Mouse (Mus musculus) granulocyte monocyte progenitor cell, adult 5-6 weeks (primary cell): ENCODE data around the gene Kif5c. TPM values are rescaled to one million over a fixed set of nuclear protein-coding genes. Genes with fewer than 3 reads are reported as not detected.

ENCODE experiments used
- ATAC-seq: replicated peaks from 2 replicates; pipeline ENCODE4 v1.8.0; 2016; ENCODE audit warnings: mild to moderate bottlenecking, moderate TSS enrichment, inconsistent platforms; ENCODE audit not compliant: poor library complexity, severe bottlenecking
- total RNA-seq, 2 experiments: library from RNA; stranded (forward) in 1 of 2; stranded (reverse) in 1 of 2; fragments of 200-712, 200-1000 nt in 1 of 2; fragments of >200 nt in 1 of 2; fragmentation: Nextera tagmentation in 1 of 2; gene quantifications; 2 replicates each; pipeline ENCODE4 v1.2.3; 2014 to 2017

The Kif5c gene
- total RNA-seq, 2 experiments from 2014 or later, result not detected

DNA sequence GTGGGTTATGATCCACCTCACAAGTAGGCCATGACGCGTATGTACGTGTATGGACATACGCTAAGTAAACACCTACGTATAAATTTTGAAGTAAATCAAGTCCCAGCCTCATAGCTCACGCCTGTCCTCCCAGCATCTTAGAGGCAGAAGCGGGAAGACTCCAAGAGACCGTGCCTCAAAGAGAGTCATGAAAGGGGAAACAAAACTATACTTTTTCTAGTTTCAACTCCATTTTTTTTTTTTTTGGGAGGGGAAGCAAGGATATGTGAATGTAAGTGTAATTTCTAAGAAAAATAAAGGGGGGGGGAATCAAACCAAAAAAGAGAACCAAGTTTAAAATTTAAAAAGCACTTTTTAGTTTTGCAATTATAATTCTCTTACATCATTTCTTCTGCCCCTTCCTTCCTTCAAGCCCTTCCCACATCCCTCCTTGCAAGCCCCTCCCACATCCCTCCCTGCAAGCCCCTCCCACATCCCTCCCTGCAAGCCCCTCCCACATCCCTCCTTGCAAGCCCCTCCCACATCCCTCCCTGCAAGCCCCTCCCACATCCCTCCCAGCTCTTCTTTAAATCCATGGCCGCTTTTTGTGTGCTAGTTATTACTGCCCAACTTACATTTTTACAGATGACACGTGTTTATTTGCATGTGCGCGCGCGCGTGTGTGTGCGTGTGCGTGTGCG, 98.5 kb downstream of the Kif5c start:
- ATAC-seq, result peak; percentile 74

DNA sequence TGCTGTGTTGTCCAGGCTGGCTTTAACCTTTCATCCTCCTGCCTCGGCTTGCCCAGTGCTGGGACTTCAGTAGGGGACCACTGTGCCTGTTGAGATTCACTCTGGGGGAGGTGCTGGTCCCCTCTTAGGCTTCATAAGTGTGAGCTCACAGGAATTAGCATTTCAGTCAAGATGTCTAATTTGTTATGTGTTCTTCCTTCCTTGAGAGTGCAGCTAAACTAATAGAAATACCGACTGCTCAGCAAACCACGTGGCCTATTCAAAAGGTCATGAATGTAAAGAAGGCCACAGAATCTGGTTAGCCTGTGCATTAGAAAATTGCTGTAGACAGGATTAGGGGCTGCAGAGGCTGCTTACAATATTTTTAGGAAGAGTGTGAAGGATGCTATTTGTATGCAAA, 99.4 kb downstream of the Kif5c start:
- ATAC-seq, result no peak

DNA sequence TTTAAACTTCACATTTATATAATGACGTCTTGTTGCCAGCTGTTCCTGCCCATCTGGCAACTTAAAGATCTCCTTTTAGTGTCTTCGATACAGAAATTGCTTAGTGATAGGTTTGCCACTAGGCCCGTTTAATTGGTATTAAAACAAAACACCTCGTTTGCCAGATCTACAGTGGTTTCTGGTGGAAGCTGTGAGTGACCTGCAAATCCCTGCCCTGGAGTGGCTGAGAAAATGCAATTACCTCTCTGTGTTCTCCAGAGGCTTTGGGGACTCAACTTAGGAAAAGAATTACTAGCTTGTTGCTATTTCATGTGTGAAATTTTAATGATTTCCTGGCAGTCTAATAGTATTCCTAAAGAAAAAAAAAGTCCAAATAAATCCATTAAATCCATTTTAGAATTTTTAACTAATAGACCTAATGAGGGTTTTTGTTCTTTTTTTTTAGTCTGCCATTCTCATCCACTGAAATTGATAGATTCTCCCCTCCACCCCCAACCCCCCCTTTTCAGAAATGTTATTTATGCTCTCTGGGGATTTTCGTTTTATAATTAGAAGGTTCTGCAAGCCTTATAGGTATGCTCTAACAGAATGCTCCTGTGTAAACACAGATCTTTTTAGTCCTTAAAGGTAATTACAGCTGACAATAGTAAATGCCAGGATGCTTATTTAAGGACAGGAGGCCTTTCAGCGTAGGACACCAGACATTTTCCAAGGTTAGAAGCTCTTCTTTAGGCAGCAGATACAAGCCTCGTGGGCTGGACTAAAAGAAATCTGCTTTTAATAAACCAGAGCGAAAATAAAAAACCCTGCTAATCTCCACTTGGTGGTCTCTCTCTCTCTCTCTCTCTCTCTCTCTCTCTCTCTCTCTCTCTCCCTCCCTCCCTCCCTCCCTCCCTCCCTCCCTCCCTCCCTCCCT, 100.1 kb downstream of the Kif5c start:
- no peak for ATAC-seq

DNA sequence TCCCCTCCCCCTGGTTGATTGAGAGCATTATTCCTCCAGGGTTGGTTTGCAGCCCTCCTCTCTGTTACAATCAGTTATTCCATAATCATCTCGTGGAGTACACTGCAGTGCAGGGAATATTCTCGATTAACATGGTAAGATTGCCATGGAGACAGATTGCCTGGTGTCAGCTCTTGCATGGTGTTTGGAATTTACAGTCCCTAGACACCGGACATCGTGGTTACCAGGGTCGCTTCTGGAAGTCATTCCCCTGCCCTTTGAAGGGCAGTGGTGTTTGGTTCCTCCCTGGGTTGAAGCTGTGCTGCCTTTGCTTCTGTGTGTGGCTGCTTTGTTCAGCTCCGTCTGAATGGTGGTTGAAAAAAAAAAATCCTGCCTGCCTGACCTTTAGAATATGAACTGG, 100.8 kb downstream of the Kif5c start:
- peak; percentile 18; the same call in 1 of the 2 replicates for ATAC-seq

DNA sequence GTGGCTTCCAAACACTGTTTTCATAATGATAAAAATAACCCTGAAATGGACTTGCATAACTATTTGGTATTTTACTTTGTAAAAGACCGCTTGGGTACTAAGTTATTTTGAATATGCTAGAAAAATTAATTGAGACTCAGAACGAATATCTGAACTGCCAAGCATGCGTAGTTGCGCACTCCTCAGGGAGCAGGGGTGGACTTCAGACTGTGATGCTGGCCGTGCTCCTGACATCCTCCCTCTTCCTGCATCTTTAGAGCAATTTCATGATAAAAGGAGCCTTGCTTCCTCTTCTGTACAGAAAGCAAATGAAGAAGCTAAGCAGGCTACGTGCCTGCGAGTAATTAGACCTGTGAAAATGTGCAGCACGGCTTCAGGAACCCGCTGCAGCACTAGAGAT, 101.2 kb downstream of the Kif5c start:
- 0 out of 2 replicates have a peak, but pooled peaks have one; percentile 11 for ATAC-seq

DNA sequence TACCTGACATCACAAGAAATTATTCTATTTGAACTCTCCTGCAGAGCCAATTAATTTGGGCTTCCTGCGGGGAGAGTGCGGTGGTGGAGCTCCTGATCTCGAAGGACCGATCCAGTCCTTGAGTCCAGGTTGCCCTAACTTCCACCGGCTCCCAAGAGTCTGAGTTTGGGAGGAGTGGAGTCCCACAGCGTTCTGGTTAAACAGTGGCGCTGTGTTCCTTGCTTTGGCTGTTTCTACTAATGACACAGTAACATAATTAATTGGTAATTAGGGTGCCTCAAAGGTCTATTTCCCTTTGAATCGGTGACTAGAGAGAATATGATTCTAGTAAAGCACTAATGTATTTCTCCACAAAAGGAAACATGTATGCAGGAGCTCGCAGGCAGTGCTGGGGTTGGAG, 103.2 kb downstream of the Kif5c start:
- no peak for ATAC-seq

DNA sequence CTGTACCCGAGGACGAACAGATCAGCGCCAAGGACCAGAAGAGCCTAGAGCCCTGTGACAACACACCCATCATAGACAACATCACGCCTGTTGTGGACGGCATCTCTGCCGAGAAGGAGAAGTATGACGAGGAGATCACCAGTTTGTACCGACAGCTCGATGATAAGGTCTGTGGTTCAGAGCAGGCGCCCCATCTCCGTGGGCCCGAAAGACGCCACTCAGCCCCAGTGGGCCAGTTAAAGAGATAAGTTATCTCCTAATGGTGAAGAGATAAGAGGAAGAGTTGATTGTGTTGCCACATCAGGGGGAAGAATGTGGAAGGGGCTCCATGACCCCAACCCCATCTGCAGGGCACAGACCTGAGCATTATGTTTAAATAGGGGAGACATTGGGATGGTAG, 103.9 kb downstream of the Kif5c start:
- no peak for ATAC-seq

DNA sequence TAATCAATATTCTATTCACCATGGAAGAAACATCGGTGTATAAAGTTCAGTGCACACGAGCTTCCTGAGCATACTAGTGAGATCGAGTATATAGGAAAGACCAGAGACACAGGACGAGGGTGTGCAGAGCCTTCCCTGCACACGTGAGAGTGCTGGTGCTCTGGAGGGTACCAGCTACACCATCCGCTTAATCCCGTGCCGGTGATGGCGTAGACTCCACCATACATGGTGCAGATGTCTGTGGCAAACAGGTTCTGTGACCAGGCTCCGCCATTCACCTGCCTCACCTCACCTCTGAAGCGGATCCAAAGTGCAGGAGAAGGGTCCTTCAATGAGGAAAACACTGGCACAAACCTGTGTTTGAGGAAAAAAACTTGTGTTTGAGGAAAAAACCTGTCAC, 107.6 kb downstream of the Kif5c start:
- no peak for ATAC-seq

DNA sequence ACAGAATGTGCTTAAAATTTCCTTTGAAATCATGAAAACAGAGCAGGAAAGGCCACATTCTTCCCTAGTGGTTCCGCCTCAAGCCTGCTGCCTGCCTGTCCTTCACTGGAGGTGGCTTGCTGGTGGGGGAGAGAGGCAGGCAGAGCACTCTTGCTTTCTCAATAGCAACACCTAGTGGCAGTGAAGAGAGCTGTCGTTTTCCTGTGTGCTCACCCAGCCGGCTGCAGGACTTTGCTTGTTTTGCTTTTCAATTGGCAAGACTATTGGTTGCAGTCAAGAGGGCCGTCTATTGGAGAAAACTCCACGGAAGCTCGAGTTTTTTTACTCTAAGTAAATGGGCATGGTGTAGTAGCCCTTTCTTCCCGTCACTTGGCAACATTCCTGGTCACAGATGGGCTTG, 108.1 kb downstream of the Kif5c start:
- ATAC-seq, result peak; percentile 89

DNA sequence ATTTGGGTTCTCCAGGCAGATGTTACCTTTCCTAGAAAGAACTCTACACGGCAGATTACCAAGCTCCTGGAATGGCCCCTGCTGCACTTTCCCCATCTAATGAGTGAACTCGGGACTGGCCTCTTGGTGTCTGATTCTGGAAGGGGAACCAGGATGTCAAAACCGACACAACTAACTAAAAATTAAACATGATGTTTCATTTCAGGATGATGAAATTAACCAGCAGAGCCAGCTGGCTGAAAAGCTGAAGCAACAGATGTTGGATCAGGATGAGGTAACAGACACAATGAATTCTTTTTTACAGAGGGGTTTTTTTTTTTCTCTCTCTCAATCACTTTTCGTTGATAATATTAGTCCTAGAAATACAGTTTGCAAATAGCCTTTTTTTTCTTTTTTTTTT, 108.6 kb downstream of the Kif5c start:
- ATAC-seq, result peak; percentile 70

DNA sequence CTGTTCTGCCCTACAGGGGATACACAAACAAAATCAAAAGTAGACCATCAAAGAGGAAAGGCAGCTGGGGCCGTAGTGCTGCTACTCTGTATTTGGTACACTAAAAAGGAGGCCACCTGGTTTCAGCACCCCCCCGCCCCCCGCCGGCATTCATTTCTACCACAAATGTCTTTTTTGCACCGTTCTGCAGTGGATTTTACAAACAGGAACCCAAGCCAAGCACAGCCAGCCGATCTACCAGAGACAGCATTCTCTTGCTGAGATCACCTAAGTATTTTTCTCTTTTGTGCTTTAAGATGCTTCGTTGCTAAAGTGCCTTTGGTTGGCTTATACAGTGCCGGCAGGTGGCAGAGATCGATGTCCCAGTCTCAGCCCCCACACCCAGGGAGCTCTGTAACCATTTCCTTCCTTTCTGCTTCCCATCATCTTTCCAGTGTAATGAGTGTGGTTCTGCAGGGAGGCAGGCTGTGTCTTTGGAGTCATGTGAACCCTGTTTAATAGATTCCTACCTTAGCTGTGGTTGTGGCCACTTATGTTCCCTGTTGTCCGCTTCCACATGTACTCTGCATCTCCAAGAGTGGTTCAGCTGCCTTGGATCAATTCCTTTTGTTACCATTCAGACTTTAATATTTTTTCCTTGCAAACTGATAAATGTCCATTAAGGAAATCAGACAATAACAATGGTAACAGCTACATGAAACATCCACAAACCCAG, 110.0 kb downstream of the Kif5c start:
- no peak for ATAC-seq

DNA sequence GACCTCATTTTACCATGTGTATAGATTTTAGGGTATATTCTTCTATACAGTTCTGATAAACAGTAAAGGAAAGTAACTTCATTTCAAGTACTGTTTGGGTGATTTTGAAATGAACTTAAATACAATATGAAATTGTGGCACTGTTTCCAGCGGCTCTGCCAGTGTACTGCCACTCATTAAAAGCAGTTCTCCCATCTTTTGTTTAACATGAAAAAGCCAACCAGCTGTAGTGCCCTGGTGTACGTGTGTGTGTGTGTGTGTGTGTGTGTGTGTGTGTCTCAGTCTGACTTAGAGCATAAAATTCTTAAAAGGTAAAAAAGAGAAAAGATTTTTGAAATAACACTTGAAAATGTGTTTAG, 110.5 kb downstream of the Kif5c start:
- ATAC-seq, result no peak

DNA sequence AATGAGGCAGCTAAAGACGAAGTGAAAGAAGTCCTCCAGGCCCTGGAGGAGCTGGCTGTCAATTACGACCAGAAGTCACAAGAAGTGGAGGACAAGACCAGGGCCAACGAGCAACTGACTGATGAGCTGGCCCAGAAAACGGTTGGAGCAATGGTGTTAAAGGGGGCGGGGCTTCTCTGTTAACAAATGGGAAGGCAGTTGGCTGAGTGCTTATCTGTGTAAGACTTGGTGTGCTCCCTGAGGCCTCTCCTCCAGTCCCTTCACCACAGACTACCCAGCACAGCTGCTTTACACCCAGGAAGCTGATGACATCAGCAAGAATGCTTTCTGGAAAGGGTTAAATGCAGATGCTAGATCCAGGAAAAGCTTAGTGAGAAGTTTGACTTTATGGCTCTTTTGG, 111.1 kb downstream of the Kif5c start:
- 0 out of 2 replicates have a peak, but pooled peaks have one; percentile 5 for ATAC-seq

DNA sequence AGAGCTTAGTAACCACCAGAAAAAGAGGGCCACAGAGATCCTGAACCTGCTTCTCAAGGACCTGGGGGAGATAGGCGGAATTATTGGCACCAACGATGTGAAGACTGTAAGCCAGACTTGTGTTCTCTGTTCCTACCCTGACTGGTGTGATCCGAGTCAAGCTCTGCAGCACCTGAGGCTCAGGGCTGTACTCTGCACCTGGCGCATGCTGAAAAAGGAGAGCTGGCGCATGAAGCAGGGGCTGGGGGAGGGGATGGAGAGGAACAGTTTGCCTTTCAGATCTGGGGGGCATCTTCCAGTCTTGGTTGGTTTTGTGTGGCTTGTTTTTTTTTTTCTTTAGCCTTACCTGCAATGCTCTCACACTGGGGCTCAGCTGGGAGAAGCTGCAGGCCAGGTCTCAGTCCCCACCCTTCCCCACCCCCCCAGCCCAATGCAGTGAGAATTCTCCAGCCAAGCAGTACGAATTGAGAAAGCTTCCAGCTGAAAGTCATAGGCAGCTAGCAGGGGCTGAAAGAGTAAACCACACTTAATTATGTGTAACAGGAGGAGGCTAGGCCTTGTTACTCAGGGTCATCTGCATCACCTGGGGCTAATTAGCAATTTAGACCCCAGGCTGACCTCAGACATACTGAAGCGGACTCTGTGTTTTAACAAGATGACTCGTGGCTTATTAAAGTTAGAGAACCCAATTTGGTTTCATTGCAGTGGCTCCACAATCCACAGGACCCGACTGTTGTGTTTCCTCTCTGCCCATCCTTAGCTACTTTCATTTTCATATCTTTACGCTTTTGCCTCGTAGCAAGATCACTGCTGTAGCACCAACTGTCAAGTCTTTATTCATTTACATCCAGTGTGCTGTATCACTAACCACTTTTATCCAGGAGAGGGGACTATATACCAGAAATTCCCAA, 113.9 kb downstream of the Kif5c start:
- peak; percentile 26 for ATAC-seq

DNA sequence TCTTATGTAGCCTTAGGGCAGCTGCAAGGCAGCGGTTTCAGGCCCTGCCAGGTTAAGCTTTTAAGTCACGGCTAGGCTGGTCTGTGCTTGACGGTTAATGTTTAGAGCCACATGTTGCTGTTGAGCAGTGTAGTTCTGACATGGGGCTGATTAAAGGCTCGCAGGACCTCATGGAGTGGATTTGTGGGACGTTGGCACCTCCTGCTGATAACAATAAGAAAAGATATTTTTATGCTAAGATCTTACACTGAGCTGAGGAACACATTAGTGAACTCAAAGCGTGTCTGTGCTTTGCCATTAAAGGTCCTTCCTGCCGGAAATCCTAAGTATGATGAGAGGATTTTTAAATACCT, 114.5 kb downstream of the Kif5c start:
- ATAC-seq, result peak; percentile 18

DNA sequence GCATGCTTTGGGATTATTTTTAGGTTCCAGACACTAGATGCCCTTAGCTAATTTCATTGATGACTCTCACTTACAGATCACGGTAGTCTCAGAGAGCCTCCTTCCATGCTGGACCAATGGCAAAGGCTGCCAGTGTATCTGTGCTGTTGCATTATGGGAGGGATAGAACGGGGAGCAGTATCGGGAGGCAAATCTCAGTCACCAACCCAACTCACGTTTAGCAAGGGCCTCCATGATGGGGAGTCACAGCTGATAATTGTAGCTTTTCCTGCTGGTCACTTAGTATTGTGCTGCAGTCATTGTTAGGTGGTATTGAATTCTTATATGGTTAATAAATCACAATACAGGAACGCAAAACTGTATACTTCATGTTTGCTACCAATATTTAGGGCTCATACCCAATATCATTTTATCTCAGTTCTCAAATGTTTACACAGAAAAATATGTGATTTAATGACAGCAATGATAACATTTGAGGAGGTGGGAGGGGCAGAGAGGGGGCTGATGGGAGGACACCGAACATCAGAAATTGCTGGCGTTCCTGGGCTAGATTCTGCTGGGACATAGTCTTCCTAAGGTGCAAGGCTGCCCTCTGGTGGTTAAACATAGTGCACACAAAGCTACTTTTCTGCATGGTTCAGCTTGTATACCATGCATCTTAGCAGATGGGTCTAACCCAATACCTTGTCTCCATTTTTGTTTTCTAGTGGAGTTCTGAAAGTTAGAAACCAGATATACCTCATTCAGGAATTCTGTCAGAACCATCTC, 115.1 kb downstream of the Kif5c start:
- peak; percentile 83 for ATAC-seq

DNA sequence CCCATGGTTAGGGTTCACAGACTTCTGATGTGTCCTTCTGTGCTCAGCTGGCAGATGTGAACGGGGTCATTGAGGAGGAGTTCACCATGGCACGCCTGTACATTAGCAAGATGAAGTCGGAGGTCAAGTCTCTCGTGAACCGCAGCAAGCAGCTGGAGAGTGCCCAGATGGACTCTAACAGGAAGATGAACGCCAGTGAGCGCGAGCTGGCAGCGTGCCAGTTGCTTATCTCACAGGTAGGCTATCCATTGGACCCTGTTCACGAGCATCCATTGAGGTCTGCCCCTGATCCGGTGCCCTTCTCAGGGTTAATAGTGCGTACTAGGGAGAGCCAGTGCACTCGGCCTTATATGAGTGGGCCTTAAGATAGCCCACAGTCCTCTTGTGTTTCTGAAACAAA, 116.3 kb downstream of the Kif5c start:
- no peak for ATAC-seq

DNA sequence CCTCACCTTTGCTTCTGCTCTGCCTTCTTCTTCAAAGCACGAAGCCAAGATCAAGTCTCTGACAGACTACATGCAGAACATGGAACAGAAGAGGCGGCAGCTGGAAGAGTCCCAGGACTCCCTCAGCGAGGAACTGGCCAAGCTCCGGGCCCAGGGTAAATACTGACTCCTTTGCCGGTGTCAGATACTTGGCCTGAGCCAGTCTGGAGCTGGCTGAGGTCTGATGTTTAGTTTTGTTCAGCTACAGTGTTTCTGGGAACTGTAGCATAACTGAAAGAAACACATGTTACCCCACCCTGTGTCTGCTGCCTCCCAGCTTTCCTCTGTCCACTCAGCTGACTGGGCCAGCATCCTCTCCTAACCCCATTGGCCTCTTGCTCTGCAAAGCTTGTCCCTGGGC, 119.9 kb downstream of the Kif5c start:
- ATAC-seq, result no peak

DNA sequence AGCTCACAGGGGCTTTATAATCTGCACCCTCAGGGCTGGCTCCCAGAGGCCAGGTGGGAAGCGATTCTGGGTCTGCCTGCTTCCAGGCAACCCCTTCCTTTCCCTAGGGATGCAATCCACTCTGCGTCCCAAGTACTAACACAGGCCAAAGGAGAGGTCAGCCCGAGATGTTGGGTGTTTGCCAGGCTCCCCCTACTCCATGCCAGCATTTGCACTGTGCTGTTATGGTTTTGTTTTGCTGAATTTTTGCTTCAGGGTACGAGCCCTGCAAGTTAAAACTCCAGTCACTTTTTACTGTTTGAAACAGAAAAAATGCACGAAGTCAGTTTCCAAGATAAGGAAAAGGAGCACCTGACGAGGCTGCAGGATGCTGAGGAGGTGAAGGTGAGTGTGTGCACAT, 121.9 kb downstream of the Kif5c start:
- no peak for ATAC-seq
